ENCODE assay signal across 16 mouse cellular contexts in genomic region chr9:109929131-109929530, GRCm38 (mm10).
"Had no signal": no experiment of that assay in that cellular context is flagged by ENCODE, and none has a peak within 500 bp of the region (broad histone marks: within the 10 kb centered on the region; RNA-seq: fewer than 3 reads in every experiment).

No protein-coding gene starts in this region.

- DNase-seq: retina, postnatal 1 day; right cerebral cortex, adult 18-20 months; right cerebral cortex, postnatal 14 days; right cerebral cortex, postnatal 25 days; right cerebral cortex, postnatal 4 days; spleen, adult 18-20 months; thymus, adult 18-20 months; thymus, adult 2 months; thymus, postnatal 14 days; thymus, postnatal 25 days; thymus, postnatal 36 days; thymus, postnatal 4 days had no signal

- H3K9me3 ChIP-seq: neural tube, embryonic 13.5 days; neural tube, embryonic 15.5 days; stomach, embryonic 15.5 days had no signal

- H3K27me3 ChIP-seq: neural tube, embryonic 13.5 days; neural tube, embryonic 15.5 days; stomach, embryonic 15.5 days had no signal

- H3K9ac ChIP-seq: neural tube, embryonic 13.5 days; neural tube, embryonic 15.5 days; stomach, embryonic 15.5 days had no signal

- H3K4me3 ChIP-seq: neural tube, embryonic 13.5 days; neural tube, embryonic 15.5 days; stomach, embryonic 15.5 days had no signal

- H3K36me3 ChIP-seq: neural tube, embryonic 13.5 days; neural tube, embryonic 15.5 days; stomach, embryonic 15.5 days had no signal

- H3K27ac ChIP-seq: neural tube, embryonic 13.5 days; neural tube, embryonic 15.5 days; stomach, embryonic 15.5 days; stomach, postnatal 0 days had no signal
